Mouse (Mus musculus) kidney, embryonic 16.5 days (tissue): ENCODE results near the gene Acbd3. TPM values are rescaled to one million over a fixed set of nuclear protein-coding genes. Genes with fewer than 3 reads are reported as not detected.
A peak's percentile ranks its signal among the peaks of the same experiment; 100 is the strongest.

Experiments used
- ATAC-seq: fragments of 200-750 bp; cut with Nextera tagmentation; 2 replicates; pipeline ENCODE4 v1.8.0; 2017; ENCODE audit warnings: moderate TSS enrichment; ENCODE audit not compliant: low FRiP score, low TSS enrichment
- H3K27ac ChIP-seq: fragments of 300-500 bp; sonication (generic); 2 replicates; pipeline ENCODE4 v1.5.1; 2014; ENCODE audit warnings: low read length
- H3K27me3 ChIP-seq: fragments of 300-500 bp; sonication (generic); 2 replicates; pipeline ENCODE4 v1.6.1; 2014; ENCODE audit warnings: low read length, control low read depth, mixed read lengths; ENCODE audit not compliant: insufficient read depth
- H3K36me3 ChIP-seq: fragments of 300-500 bp; sonication (generic); 2 replicates; pipeline ENCODE4 v1.6.1; 2014; ENCODE audit warnings: low read length, control low read depth, mixed read lengths; ENCODE audit not compliant: insufficient read depth
- H3K4me1 ChIP-seq: fragments of 300-500 bp; sonication (generic); 2 replicates; pipeline ENCODE4 v1.6.1; 2014; ENCODE audit warnings: low read length, control low read depth, mixed read lengths; ENCODE audit not compliant: insufficient read depth
- H3K4me2 ChIP-seq: fragments of 300-500 bp; sonication (generic); replicated peaks from 2 replicates; pipeline ENCODE4 v1.6.1; 2014; ENCODE audit warnings: low read depth, low read length
- H3K4me3 ChIP-seq: fragments of 300-500 bp; sonication (generic); 2 replicates; pipeline ENCODE4 v1.5.1; 2014; ENCODE audit warnings: mild to moderate bottlenecking, low read length
- H3K9ac ChIP-seq: fragments of 300-500 bp; sonication (generic); replicated peaks from 2 replicates; pipeline ENCODE4 v1.6.1; 2014; ENCODE audit warnings: low read length
- H3K9me3 ChIP-seq: fragments of 300-500 bp; sonication (generic); 2 replicates; pipeline ENCODE4 v1.6.1; 2016; ENCODE audit warnings: low read length, control low read depth
- WGBS: fragments of 180-500 bp; shearing (Covaris S2); extraction: QIAGEN DNeasy Blood & Tissue Kit; methylation state at CpG from one replicate; pipeline ENCODE4 v1.1.7; 2014; 5-methylcytosine and 5-hydroxymethylcytosine counted together
- polyA plus RNA-seq: library from polyadenylated mRNA; unstranded; fragments of >200 nt; fragmentation: Nextera tagmentation; extraction: Ambion mirVana; gene quantifications from 2 replicates; pipeline ENCODE4 v1.2.1, GENCODE M21; 2015

Acbd3 gene
- polyA plus RNA-seq, 1 experiment from 2014 or later: 22.7 TPM

- peak overlapping the region; percentile 28; the same call in 1 of the 2 replicates for H3K27ac ChIP-seq
- H3K9ac ChIP-seq: peak overlapping the region; percentile 52
- 7% methylated on average over 18 of the region's 18 CpGs for WGBS
- H3K9me3 ChIP-seq: no peaks in the 10 kb centered on the region; the same call in 1 of the 2 replicates
- H3K4me2 ChIP-seq: peak overlapping the region; percentile 91
- peak; percentile 55 for ATAC-seq
- H3K4me1 ChIP-seq: peaks cover 14% of the 10 kb centered on the region
- H3K4me3 ChIP-seq: peak overlapping the region; percentile 38
- H3K36me3 ChIP-seq: no peaks in the 10 kb centered on the region
- H3K27me3 ChIP-seq: no peaks in the 10 kb centered on the region
These were observed 67.7 kb downstream of the Acbd3 start for GRCm38 (mm10) chr1:180793445-180794117.

GRCm38 (mm10) chr1:180794170-180794569, 68.3 kb downstream of the Acbd3 start:
- Histone ChIP-seq H3K36me3 (no peaks in the 10 kb centered on the region), H3K4me1 (peaks cover 14% of the 10 kb centered on the region), H3K27me3 (no peaks in the 10 kb centered on the region), H3K9me3 (no peaks in the 10 kb centered on the region), H3K9ac (peak overlapping the region; percentile 52), H3K27ac (no peak overlapping the region), H3K4me3 (peak overlapping the region; percentile 38), H3K4me2 (peak overlapping the region; percentile 91)
- WGBS: 3% methylated on average over 21 of the region's 21 CpGs
- ATAC-seq: peak; percentile 85

GRCm38 (mm10) chr1:180798660-180799059, 72.8 kb downstream of the Acbd3 start:
- no peaks in the 10 kb centered on the region for H3K27me3 ChIP-seq
- H3K36me3 ChIP-seq: peaks cover 24% of the 10 kb centered on the region
- no peaks in the 10 kb centered on the region for H3K9me3 ChIP-seq
- H3K27ac ChIP-seq: no peak overlapping the region
- H3K9ac ChIP-seq: no peak overlapping the region
- H3K4me3 ChIP-seq: no peak overlapping the region
- H3K4me2 ChIP-seq: no peak overlapping the region
- no peak for ATAC-seq
- H3K4me1 ChIP-seq: peaks cover 10% of the 10 kb centered on the region
- WGBS: 95% methylated on average over 5 of the region's 5 CpGs

DNA sequence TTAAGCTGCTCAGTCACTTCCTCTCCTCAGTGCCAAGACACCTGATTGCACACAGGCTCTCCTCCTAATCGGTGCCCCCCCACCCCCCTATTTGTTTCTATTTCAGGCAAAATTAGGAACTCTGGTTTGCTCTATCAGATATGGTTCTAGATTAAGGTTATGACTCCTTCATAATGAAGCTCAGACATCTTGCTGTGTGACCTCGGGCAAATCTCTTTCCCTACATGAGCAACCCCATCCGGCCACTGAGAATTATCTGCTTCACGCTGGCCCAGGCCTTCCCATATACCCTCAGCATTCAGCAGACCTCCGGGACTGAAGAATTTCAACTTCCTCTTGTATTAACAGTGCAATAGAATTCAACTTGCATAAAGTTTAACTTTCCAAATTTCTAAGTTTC, 73.4 kb downstream of the Acbd3 start:
- Histone ChIP-seq H3K4me3 (no peak overlapping the region), H3K36me3 (peaks cover 30% of the 10 kb centered on the region), H3K4me2 (no peak overlapping the region), H3K4me1 (peaks cover 5% of the 10 kb centered on the region; the same call in 1 of the 2 replicates), H3K27me3 (no peaks in the 10 kb centered on the region), H3K27ac (no peak overlapping the region), H3K9ac (no peak overlapping the region), H3K9me3 (no peaks in the 10 kb centered on the region)
- no peak for ATAC-seq
- WGBS: 85% methylated on average over 5 of the region's 5 CpGs

- H3K4me3 ChIP-seq: no peak overlapping the region
- WGBS: 62% methylated on average over 5 of the region's 5 CpGs
- H3K9me3 ChIP-seq: no peaks in the 10 kb centered on the region
- no peaks in the 10 kb centered on the region for H3K4me1 ChIP-seq
- H3K36me3 ChIP-seq: peaks cover 38% of the 10 kb centered on the region
- no peak overlapping the region for H3K9ac ChIP-seq
- H3K27ac ChIP-seq: no peak overlapping the region
- no peak overlapping the region for H3K4me2 ChIP-seq
- no peaks in the 10 kb centered on the region for H3K27me3 ChIP-seq
- ATAC-seq: no peak
These were observed 74.2 kb downstream of the Acbd3 start for GRCm38 (mm10) chr1:180800022-180800421.

DNA sequence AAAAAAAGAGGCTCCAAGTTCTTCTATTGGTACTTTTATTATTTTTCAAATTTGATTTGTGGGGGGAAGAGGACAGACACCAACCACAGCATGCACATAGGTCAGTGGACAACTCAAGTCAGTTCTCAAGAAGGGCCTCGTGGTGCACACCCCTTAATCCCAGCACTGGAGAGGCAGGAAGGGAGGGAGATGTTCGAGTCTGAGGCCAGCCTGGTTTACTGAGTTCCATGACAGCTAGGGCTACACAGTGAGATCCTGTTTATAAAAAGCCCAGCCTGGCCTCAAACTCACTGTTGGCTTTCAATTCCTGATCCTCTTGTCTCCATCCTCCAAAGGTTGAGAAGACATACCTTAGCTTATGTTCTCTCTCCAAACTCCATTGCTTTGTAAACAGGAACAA, 75.0 kb downstream of the Acbd3 start:
- WGBS: 53% methylated on average over 2 of the region's 2 CpGs
- peaks cover 45% of the 10 kb centered on the region for H3K36me3 ChIP-seq
- no peak for ATAC-seq

GRCm38 (mm10) chr1:180801466-180801994, 75.7 kb downstream of the Acbd3 start:
- H3K36me3 ChIP-seq: peaks cover 49% of the 10 kb centered on the region

More for the DNA sequence above, 75.0 kb downstream of the Acbd3 start:
- Histone ChIP-seq H3K4me1 (no peaks in the 10 kb centered on the region), H3K9me3 (no peaks in the 10 kb centered on the region), H3K4me3 (no peak overlapping the region), H3K27ac (no peak overlapping the region), H3K27me3 (no peaks in the 10 kb centered on the region), H3K4me2 (no peak overlapping the region), H3K9ac (no peak overlapping the region)

More at GRCm38 (mm10) chr1:180801466-180801994, 75.7 kb downstream of the Acbd3 start:
- no peak overlapping the region for H3K9ac ChIP-seq
- 83% methylated on average over 3 of the region's 3 CpGs for WGBS
- H3K4me3 ChIP-seq: no peak overlapping the region
- H3K9me3 ChIP-seq: no peaks in the 10 kb centered on the region
- no peak for ATAC-seq
- no peaks in the 10 kb centered on the region for H3K4me1 ChIP-seq
- no peak overlapping the region for H3K27ac ChIP-seq
- no peaks in the 10 kb centered on the region for H3K27me3 ChIP-seq
- no peak overlapping the region for H3K4me2 ChIP-seq

Other genes with a start within 250 kb of the Acbd3 start
- 1.3 and 2.2 TPM in 2 replicates for gene Stum, start 242.5 kb upstream of the Acbd3 start, polyA plus RNA-seq
- gene Parp1, start 157.1 kb upstream of the Acbd3 start, polyA plus RNA-seq: 165 TPM in 2 replicates
- 18.6 and 20.5 TPM in 2 replicates for gene Lin9, start 84.9 kb upstream of the Acbd3 start, polyA plus RNA-seq
- 0.41 and 0.55 TPM in 2 replicates for gene Mixl1, start 29.0 kb upstream of the Acbd3 start, polyA plus RNA-seq
- 2,516 and 2,589 TPM in 2 replicates for gene H3f3a, start 87.9 kb downstream of the Acbd3 start, polyA plus RNA-seq
- 41.4 and 42.8 TPM in 2 replicates for gene Sde2, start 125.1 kb downstream of the Acbd3 start, polyA plus RNA-seq
- gene Lefty2, start 167.1 kb downstream of the Acbd3 start, polyA plus RNA-seq: 0.12 TPM in 1 of 2 replicates, not detected in the other
- gene Pycr2, start 178.2 kb downstream of the Acbd3 start, polyA plus RNA-seq: 111 TPM in 2 replicates
- 1.2 TPM in 2 replicates for gene Lefty1, start 209.0 kb downstream of the Acbd3 start, polyA plus RNA-seq
- gene Tmem63a, start 216.3 kb downstream of the Acbd3 start, polyA plus RNA-seq: 11.8 and 13.1 TPM in 2 replicates